Mouse (Mus musculus) monocyte, adult 2 months (primary cell): ENCODE results near the gene Ovch2.
"Not testable (repeated sequence)": the region's sequence is repeated elsewhere in the genome, so short reads cannot be mapped to it uniquely, and the experiment has no call there.

Source experiments
- DNase-seq, 2 experiments: peaks; one replicate each; pipeline ENCODE4 v3.0.0; 2022; ENCODE audit warnings: low spot score in 2 of 2, low read depth in 1 of 2

The Ovch2 gene

DNA sequence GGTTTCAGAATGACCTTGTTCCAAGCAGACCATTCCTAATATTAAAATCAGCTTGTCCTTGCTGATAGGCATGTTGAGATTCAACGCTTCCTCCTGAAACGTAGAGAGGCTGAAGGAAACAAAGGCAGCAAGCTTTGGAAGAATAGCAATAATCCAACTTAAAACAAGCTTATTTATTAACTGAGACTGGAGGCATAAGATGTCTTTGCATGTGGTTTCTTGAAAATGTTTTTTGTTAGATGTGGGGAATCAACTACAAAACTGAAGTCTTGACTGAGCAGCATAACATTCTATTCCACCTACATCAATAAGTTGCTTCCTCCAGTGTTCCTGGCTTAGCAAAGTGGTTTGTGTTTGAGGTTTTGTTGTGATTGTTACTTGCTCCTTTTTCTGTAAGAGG is at the start of gene Ovch2:
Gene Ovch2, minus strand, starts transcription at position 101 of the 400 bp plus-strand sequence.
- DNase-seq = no peak

DNA sequence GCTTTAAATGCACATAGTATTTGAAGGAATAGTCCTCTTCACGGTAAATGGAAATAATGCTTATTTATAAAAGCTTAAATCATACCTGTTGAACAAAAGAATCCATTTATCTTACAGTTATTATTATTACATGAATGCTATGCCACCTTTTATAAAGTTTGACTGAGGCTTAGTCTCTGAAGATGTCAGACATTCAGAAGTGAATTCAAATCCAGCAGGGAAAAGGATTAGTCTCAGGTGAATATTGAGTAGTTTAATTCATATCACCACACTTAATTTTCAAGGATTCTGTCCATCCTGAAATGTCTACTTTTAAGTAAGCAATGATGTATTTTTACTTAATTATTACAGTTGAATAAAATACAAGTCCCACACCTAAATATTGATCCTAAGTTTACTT is 46.4 kb upstream of the Ovch2 start, which contains the start of gene Olfr470:
Gene Olfr470, minus strand, starts transcription at position 101 of the 400 bp plus-strand sequence.
- DNase-seq = not testable (repeated sequence)

DNA sequence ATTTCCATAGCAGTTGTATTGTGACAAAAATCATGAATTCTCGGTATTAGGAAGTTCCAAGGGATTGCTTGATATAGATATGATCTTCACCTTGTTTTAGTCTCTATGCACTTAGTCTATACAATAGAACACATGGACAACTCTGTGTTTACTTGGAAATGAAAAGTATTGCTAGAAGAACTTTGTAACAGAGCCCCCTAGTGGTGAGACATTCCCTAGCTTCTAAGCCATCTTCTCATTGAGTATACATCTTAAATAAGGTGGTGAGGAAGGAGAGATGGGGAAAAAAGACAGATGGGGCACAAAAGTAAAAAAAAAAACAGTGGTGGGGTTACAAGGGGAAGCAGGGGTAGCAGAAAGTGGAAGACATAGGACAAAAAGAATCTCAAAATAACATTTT is 40.7 kb upstream of the Ovch2 start:
- no peak for DNase-seq

DNA sequence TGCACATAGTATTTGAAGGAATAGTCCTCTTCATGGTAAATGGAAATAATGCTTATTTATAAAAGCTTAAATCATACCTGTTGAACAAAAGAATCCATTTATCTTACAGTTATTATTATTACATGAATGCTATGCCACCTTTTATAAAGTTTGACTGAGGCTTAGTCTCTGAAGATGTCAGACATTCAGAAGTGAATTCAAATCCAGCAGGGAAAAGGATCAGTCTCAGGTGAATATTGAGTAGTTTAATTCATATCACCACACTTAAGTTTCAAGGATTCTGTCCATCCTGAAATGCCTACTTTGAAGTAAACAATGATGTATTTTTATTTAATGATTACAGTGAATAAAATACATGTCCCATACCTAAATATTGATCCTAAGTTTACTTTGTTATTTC is 24.4 kb upstream of the Ovch2 start, which contains the start of gene Olfr469:
Gene Olfr469, minus strand, starts transcription at position 101 of the 400 bp plus-strand sequence.
- DNase-seq = not testable (repeated sequence)

DNA sequence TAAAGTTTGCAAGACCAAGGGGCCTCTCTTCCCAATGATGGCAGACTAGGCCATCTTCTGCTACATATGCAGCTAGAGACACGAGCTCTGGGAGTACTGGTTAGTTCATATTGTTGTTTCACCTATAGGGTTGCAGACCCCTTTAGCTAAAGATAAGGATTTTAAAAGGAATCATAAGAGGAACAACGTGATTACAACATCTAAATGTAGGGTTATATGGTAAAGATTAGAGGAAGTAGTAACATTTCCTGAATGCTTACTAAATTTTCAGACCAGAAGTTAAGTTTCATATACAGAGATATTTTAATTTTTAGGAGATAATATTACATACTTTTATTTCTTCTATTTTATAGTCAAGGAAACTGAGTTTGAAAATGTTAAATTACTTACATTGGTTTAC is 22.9 kb upstream of the Ovch2 start:
- DNase-seq = not testable (repeated sequence)

DNA sequence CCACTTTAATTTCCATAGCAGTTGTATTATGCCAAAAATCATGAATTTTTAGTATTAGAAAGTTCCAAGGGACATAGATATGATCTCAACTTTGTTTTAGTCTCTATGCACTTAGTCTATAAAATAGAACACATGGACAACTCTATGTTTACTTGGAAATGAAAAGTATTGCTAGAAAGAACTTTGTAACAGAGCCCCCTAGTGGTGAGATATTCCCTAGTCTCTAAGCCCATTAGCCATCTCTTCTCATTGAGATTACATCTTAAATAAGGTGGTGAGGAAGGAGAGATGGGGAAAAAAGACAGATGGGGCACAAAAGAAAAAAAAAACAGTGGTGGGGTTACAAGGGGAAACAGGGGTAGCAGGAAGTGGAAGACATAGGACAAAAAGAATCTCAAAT is 18.4 kb upstream of the Ovch2 start:
- no peak for DNase-seq

DNA sequence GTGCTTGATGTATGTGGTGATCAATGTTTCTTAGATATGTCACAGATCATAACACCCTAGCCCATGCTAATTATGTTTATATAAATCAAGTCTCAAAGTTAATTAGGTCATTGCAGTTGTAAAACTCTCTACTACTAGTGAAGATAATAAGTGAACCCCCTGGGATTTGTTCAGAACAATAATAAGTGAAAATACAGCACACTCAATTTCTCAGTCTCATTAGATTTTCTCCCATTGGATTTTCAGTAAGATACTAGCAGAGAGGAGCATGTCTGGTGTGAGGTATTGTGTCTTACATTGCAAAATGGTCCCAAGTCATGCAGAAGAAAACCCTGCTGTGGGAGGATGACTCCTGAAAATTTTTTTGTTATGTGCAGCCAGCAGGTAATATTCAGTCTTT is 11.0 kb upstream of the Ovch2 start, which contains the start of gene Olfr467:
Gene Olfr467, plus strand, starts transcription at position 301 of the 400 bp plus-strand sequence.
- DNase-seq = no peak

DNA sequence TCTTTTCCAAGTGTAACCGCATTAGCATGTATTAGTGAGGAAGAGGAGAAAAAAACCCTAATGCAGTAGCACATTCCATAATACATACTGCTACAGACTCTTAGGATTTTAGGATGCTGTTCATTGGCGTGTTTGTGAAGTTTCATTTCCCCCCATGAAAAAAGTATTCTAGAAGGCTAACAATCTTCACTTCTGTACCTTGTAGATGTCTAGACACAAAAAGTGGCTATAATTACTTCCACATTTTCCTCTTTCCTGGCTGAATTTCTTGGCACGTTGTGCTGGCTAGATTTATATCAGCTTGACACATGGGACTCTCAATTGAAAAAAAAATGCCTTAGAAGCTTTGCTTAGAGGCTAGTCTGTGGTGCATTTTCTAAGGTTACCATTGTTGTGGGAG is 1.1 kb upstream of the Ovch2 start:
- no peak for DNase-seq

DNA sequence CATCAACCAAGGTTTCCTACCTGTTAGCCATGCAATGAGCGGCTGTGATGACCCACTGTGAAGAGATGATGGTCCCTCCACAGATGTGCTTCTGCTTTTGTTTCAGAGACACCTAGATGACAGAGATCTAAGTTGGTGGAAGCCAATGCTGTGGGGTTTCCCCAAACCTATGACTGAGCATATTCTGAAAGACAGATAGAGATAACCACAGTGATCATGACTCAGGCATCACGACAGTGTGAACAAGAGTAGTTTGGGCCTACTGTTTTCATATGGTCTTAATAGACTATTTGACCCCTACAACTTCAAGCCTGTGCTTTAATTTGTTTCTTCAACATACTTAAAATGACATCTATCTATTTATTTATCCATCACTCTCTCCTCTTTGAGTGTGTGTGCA is 4.5 kb downstream of the Ovch2 start:
- no peak for DNase-seq

DNA sequence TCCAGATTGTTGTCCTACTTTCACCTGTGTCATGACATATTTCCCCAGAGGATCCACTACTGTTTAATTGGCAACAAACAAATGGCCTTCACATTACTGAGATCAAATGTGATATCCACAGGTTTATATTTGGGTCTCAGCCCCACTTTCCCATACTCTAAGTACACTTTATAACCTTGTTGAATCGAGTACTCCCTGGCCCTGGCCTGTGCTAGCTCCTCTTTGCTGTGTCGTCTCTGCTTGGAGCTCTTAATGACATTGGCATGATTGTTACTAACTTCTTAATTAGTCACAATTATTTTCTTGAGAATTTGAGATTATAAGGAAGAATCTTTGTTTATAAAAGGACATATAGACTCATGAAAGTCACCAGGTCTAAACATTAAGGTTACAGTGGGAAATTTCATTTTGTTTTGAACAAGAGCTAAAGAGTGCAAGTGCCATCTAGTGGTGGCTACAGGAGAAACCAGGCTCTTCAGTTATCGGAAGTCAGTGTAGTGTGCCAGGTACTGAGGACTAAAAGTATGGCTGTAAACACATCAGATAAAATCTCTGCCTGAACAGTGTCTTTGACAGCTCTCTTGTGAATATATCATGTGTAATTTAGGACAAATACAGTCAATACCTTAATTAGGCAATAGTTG is 12.9 kb downstream of the Ovch2 start:
- no peak for DNase-seq

DNA sequence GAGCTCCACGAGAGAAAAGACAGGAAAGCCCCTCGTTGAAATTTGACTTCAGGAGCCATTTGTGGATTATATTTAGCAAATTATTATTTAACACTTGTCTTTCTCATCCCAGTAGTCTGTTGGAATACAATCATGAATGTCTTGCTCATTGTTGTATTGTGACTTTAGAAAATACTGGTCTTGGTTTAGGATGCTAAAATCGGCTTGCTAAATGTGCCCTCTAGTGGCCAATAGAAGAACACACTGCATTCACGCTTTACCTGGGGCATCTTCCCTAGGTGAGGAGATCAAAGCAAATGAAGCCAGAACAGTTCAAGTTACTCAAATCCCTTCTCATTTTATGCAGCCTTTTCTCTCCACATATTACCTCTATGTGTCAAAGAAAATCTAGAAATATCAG is 21.4 kb downstream of the Ovch2 start:
- no peak for DNase-seq

DNA sequence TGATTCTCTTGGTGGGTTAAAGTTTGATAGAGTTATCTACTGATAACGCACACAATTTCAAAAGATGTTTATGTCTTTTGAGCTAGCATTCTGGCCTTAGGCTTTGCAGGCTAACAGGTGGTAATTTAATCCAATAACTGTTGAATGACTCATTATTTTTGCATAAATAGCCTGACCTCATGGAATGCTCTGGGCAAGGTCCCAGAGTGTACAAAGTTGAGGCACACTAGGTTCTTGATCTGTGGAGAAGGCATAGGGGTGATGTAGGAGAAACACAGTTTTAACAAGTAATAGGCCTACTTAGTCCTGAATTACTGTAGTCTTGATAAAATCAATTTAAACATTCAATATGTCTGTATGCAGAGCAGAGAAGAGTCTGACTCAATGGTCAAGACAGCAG is 22.8 kb downstream of the Ovch2 start:
- DNase-seq = no peak

DNA sequence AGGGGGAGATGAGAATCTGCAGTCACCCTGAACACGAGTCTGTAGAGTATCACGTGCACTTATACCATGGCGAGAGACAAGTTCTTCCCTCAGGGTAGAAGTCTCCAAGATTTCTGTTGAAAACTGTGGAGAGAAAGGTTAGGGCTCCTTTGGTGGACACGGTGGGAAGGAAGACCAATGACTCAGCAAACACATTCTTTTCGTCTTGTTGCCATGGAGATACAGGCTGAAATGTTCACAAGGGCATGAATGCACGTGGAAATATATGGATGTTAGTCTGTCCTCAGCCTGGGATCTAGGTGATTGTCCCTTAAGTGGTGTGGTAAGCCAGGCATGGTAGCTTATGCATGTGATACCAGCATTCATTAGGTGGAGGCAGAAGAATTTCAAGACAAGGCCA is 30.2 kb downstream of the Ovch2 start:
- DNase-seq = no peak

DNA sequence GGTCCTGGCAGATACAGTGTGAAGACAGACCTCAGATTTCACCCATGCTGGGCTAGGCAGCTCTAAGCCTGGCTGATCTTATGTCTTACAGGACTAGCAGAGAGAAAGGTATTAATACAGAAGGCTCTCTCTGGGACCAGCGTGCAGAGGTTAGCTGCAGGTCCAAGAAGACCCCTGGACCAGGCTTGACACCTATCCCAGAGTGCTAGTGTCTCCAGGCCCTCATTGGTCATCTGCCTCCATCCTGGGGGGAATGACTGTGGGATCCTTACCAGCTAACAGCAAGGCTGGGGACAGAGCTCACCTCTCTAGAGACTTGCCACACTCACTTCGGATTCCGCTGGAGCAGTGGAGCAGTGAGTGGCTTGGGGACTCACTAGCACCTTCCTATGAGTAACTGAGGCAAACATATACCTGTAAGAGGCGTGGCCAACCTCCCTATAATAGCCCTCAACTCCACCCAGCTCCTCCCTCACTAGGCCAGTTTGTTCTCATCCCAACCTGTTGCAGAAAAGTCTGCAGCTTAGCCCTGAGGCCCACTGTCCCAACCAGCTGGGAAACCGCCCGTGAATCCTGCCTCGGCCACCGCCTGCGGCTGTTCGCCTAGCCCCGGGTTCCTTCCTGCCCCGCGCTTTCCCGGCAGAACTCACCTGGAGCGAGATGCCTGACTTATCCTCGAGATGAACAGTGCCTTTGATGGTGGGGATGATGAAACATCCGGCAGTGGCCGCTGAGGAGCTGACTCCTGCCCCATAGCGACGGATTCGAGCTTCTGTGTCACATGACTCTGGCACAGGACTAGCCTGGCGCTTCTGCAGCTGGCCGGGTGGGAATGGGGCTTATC is 43.5 kb downstream of the Ovch2 start, which contains the start of gene Cyb5r2:
Gene Cyb5r2, minus strand, starts transcription at position 725 of the 844 bp plus-strand sequence.
- no peak for DNase-seq

DNA sequence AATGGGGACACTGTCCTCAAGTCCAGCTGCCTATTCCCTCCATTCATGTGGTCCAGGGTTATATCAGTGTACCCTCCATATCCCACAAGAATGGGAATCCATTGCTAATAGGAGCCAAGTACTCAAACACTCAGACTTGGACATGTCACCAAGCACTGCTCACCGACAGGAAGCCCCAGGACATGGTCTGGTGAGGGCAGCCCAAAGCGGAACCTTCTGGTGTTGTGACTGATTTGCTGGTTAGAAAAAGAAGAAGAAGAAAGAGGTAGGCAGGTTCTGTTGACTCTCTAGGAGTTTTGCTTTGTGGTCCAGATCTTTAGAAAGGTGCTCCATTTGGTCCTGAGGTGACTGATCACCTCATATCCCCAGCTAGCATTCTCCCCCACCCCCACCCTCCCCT is 44.3 kb downstream of the Ovch2 start:
- DNase-seq = no peak

DNA sequence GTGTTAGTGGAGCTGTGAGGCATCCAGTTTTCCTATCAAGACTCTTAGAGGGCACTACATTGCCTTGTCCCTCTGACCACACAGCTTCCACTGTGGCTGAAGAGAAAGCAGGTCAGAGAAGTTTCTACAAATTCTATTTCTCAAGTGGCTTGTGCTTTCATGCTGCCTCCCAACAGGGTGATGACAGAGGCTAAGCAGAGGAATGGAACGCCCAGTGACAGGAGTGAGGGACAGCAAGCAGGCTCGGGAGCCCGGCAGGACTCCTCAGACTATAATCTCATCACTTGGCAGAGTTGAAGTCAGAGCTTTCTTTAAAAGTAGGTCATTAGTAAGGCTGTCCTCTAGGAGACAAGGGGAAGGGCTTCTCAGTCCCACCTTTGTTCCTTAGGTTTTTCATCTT is 45.1 kb downstream of the Ovch2 start:
- DNase-seq = no peak

DNA sequence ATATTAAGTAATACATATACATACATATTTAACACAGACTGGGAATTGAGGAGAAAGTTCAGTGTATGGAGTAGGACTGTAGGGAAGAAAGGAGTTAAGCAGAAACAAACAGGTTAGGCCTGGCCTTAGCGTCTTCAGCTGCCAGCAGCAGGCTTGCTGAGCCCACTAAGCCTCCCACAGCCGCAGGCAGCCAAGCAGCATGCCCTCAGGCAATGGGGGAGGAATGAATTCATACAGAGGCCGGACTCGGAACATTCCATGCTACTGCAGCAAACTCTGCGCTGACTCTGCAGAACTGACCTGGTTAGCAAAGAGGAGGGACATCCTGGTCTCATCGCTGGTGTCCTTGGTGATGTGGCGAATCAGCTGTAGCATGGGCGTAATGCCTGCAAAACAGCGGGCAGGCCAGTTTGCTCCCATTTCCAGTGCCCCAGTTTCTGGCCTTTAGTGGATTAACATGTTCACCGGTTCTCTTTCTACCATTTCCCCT is 48.9 kb downstream of the Ovch2 start:
- DNase-seq = no peak

DNA sequence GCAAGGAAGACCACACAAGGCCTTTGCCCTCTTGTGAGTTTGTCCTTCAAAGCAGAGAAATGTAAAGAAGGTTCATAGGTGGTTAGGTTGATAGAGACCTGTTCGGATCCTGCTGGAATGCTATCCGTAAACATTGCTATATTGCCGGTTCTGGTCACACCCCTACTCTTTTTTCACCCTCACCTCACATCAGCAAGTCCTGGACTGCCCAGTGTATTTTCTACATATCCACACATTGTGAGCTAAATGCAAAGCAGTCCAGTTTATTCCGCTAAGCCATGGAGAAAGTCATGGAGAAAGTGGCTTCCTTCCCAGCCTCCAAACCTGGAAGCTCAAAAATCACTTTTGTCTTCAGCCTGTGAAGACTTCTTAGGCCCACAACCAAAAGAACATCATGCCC is 51.3 kb downstream of the Ovch2 start:
- no peak for DNase-seq

DNA sequence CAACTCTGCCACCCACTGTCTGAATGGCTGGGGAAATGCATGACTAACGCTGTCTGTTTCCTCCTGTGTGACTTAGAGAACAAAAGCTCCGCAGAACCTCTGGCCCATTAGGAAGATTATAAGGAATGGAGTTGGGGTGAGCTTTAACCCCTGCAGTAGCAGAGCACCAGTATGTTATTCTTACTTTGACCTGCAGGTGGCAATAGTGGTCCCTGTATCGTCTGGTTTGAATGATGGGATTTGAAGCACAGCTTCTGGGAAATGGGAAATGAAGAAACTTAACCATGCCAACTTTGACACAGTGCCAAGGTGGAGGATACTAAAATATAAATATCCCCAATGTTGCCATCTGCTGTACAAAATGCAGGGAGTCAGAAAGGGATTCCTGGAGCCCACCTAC is 51.7 kb downstream of the Ovch2 start:
- no peak for DNase-seq

DNA sequence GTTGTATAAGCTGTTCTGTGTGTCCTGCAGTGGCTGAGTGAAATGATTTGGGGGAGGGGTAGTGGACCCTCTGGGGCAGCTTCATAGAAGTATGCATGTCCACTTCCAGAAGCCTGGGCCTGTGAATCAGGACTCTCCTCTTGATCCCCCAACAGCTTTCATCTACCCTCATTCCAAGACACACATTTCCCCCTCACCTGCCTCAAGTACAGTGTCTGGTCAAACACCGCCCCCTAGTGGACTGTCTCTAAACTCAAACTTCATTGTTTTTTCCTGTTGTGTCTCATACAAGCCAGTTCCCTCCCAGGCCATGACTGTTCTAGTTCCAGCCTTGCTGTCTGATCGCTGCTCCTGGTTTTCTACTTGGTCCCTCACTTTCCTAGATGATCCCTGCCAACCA is 53.1 kb downstream of the Ovch2 start:
- DNase-seq = peak in 1 of 2 experiments; percentile 17

DNA sequence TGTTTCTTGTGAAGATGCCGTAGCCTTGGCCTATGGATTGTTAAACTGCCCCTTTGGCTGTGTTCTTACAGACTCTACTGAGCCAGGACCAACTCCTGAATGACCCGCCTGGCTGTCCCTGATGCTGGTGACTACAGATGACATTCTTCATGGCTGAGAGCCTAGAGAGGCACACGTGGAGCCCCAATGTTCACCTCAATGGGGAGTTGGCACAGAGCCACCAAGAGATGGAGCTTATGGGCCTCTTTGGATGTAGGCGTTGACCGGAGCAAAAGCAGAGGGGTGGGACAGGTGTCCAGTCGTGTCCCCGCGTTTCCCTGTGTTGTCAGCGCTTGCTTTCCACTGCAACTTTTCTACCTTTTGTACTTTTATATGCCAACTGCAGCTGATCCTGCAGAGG is 53.5 kb downstream of the Ovch2 start:
- no peak for DNase-seq

DNA sequence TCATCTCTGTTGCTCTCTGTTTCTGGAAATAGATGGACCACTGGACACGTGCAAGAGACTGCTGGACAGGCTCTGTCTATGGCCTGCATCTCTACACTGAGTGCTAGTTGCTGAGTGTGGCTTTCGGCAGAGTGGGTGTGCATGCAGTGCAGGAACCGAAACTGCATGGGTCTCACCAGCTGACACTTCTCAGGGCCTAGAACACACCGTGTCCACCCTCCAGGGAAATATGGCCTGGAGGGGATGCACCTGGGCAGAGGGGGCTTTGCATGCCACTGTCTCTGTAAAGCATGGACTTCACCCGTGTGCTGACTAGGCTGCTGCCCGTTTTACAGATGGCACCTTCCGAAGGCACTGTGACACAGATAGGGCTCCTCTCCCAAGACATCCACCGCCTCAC is 55.0 kb downstream of the Ovch2 start:
- no peak for DNase-seq
